Mouse (Mus musculus): ENCODE results near the gene Gzmg. TPM values are rescaled to one million over a fixed set of nuclear protein-coding genes. Genes with fewer than 3 reads are reported as not detected.
"Not testable (repeated sequence)": the region's sequence is repeated elsewhere in the genome, so short reads cannot be mapped to it uniquely, and the experiment has no call there.

Gzmg gene
- total and polyA plus RNA-seq, 3 experiments: not detected

- Histone ChIP-seq H3K27ac (ENCODE audit: control insufficient read depth, low read depth, low read length) (no peak overlapping the region), H3K79me2 (ENCODE audit: control insufficient read depth, insufficient read depth, low read length, poor library complexity) (no peaks in the 10 kb centered on the region), H3K4me3 (ENCODE audit: control insufficient read depth in 1 of 2, insufficient read depth in 1 of 2, low read depth in 2 of 2, low read length in 2 of 2) (no peak overlapping the region), H3K9me3 (replicated peaks; ENCODE audit: insufficient read depth, low read length) (no peaks in the 10 kb centered on the region), H3K27me3 (ENCODE audit: control insufficient read depth in 1 of 2, insufficient read depth in 2 of 2, low read length in 2 of 2) (peaks cover 0 to 3% of the 10 kb centered on the region in 2 experiments; a peak in 2 of 4 replicates), H3K4me1 (ENCODE audit: control insufficient read depth in 1 of 2, insufficient read depth in 2 of 2, low read length in 2 of 2) (no peaks in the 10 kb centered on the region), H3K9ac (ENCODE audit: control insufficient read depth, low read depth, low read length, poor library complexity, severe bottlenecking) (no peak overlapping the region), H3K36me3 (ENCODE audit: control insufficient read depth in 1 of 2, insufficient read depth in 2 of 2, low read length in 2 of 2) (no peaks in the 10 kb centered on the region)
- TF ChIP-seq TBP (IDR thresholded peaks at IDR 0.05; ENCODE audit: low read depth, low read length): no peak
- no peak for TF ChIP-seq EP300 (IDR thresholded peaks at IDR 0.05; ENCODE audit: low read depth in 1 of 2, low read length in 2 of 2)
- TF ChIP-seq MYC (IDR thresholded peaks at IDR 0.05; ENCODE audit: low read depth, low read length): no peak
- peak; percentile 25 for TF ChIP-seq SMC3 (IDR thresholded peaks at IDR 0.05; ENCODE audit: low read depth, low read length)
- no peak for TF ChIP-seq KAT2A (conservative IDR thresholded peaks at IDR 0.05; ENCODE audit: low read depth, low read length)
- TF ChIP-seq CTCF (IDR thresholded peaks at IDR 0.05 in 2 of 3, conservative IDR thresholded peaks at IDR 0.05 in 1 of 3; ENCODE audit: control insufficient read depth in 1 of 3, insufficient read depth in 1 of 3, low read depth in 2 of 3, low read length in 3 of 3, poor library complexity in 1 of 3, severe bottlenecking in 1 of 3): peak; percentile 55 to 65 (median 57)
- TF ChIP-seq JUND (IDR thresholded peaks at IDR 0.05; ENCODE audit: low read depth, low read length): no peak
- DNase-seq (ENCODE audit: low read depth, low spot score): peak; percentile 29
Observed at GRCm38 (mm10) chr14:56155340-56155739, 4.0 kb downstream of the Gzmg start.

DNA sequence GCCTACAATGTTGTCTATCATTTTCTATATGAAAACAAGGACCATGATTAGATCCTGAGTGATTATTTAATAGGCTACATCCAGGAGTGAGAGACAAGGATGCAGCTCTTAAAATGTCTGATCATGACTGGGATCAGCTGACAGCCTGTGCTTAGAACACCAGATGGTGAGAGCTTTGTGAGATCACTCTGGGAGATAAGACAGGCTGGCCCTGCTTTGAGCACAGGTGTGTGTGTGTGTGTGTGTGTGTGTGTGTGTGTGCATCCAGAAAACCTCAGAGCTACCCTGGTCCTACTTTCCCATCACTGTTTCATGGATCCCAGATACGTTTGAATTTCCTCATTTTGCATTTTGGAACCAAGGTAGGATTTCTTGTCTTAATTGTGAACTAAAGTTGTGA is 25.7 kb downstream of the Gzmg start:
- DNase-seq (ENCODE audit: low read depth, low spot score); H3K27ac ChIP-seq (ENCODE audit: control insufficient read depth, low read depth, low read length); H3K79me2 ChIP-seq (ENCODE audit: control insufficient read depth, insufficient read depth, low read length, poor library complexity); H3K9ac ChIP-seq (ENCODE audit: control insufficient read depth, low read depth, low read length, poor library complexity, severe bottlenecking); H3K36me3 ChIP-seq (ENCODE audit: control insufficient read depth in 1 of 2, insufficient read depth in 2 of 2, low read length in 2 of 2); H3K27me3 ChIP-seq (ENCODE audit: control insufficient read depth in 1 of 2, insufficient read depth in 2 of 2, low read length in 2 of 2); H3K4me1 ChIP-seq (ENCODE audit: control insufficient read depth in 1 of 2, insufficient read depth in 2 of 2, low read length in 2 of 2); H3K9me3 ChIP-seq (replicated peaks; ENCODE audit: insufficient read depth, low read length); H3K4me3 ChIP-seq (ENCODE audit: control insufficient read depth in 1 of 2, insufficient read depth in 1 of 2, low read depth in 2 of 2, low read length in 2 of 2): not testable (repeated sequence)

DNA sequence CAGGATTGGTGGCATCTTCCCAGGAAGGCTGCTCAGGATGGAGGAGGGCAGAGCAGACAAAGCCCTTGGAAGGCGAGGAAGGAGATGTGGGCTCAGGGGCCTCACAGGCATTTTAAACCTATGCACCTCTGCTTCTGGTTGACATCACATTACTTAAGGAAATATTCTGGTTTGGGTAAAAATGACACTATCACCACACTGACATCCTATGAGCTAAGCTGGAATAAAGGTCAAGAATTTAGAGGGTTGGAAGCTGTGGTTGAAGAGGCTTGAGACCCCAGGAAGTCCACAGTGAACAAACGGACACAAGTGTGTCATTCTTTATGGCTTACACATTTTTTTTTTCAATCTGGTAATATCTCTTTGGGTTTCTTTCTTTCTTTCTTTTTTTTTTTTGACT is 26.9 kb downstream of the Gzmg start, which contains the start of gene Gzmd:
TSS of gene Gzmd (minus strand) at position 101 of the 400 bp plus-strand sequence.
- not testable (repeated sequence) for H3K36me3 ChIP-seq (ENCODE audit: control insufficient read depth in 1 of 2, insufficient read depth in 2 of 2, low read length in 2 of 2); H3K79me2 ChIP-seq (ENCODE audit: control insufficient read depth, insufficient read depth, low read length, poor library complexity); H3K4me3 ChIP-seq (ENCODE audit: control insufficient read depth in 1 of 2, insufficient read depth in 1 of 2, low read depth in 2 of 2, low read length in 2 of 2); H3K4me1 ChIP-seq (ENCODE audit: control insufficient read depth in 1 of 2, insufficient read depth in 2 of 2, low read length in 2 of 2); H3K27me3 ChIP-seq (ENCODE audit: control insufficient read depth in 1 of 2, insufficient read depth in 2 of 2, low read length in 2 of 2); DNase-seq (ENCODE audit: low read depth, low spot score); H3K9me3 ChIP-seq (replicated peaks; ENCODE audit: insufficient read depth, low read length); H3K9ac ChIP-seq (ENCODE audit: control insufficient read depth, low read depth, low read length, poor library complexity, severe bottlenecking); H3K27ac ChIP-seq (ENCODE audit: control insufficient read depth, low read depth, low read length)

DNA sequence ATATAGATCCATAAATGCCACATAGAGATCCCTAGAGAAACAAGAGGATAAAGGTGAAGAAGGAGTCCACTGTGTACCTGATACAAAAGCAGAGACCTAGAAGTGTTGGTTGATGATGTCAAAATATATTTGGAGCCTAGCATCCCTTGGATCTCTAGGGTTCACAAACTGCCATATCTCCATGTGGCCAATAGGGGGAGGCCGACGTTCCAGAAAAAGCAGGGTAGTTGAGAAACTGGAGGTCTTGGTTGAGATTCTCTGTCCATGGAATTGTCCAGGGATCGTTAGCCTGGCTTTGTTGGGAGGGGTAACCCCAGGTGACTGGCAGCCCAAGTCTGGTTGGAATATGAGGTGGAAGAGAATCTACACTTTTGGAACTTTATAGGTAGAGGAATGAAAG is 31.0 kb downstream of the Gzmg start:
- peak; percentile 14 for DNase-seq (ENCODE audit: low read depth, low spot score)
- Histone ChIP-seq H3K4me1 (ENCODE audit: control insufficient read depth in 1 of 2, insufficient read depth in 2 of 2, low read length in 2 of 2) (no peaks in the 10 kb centered on the region), H3K27ac (ENCODE audit: control insufficient read depth, low read depth, low read length) (no peak overlapping the region), H3K4me3 (ENCODE audit: control insufficient read depth in 1 of 2, insufficient read depth in 1 of 2, low read depth in 2 of 2, low read length in 2 of 2) (no peak overlapping the region), H3K9ac (ENCODE audit: control insufficient read depth, low read depth, low read length, poor library complexity, severe bottlenecking) (no peak overlapping the region), H3K9me3 (replicated peaks; ENCODE audit: insufficient read depth, low read length) (no peaks in the 10 kb centered on the region), H3K36me3 (ENCODE audit: control insufficient read depth in 1 of 2, insufficient read depth in 2 of 2, low read length in 2 of 2) (no peaks in the 10 kb centered on the region), H3K79me2 (ENCODE audit: control insufficient read depth, insufficient read depth, low read length, poor library complexity) (no peaks in the 10 kb centered on the region), H3K27me3 (ENCODE audit: control insufficient read depth in 1 of 2, insufficient read depth in 2 of 2, low read length in 2 of 2) (no peaks in the 10 kb centered on the region; a peak in 2 of 4 replicates)
- TF ChIP-seq SMC3 (IDR thresholded peaks at IDR 0.05; ENCODE audit: low read depth, low read length) (peak; percentile 9; the same call in 1 of the 2 replicates), POLR2AphosphoS5 (IDR thresholded peaks at IDR 0.05; ENCODE audit: borderline replicate concordance, low read depth, low read length) (no peak), GATA1 (IDR thresholded peaks at IDR 0.05; ENCODE audit: low read depth, low read length) (no peak), CTCF (IDR thresholded peaks at IDR 0.05 in 2 of 3, conservative IDR thresholded peaks at IDR 0.05 in 1 of 3; ENCODE audit: control insufficient read depth in 1 of 3, insufficient read depth in 1 of 3, low read depth in 2 of 3, low read length in 3 of 3, poor library complexity in 1 of 3, severe bottlenecking in 1 of 3) (peak; percentile 32 to 69 (median 47)), NELFE (IDR thresholded peaks at IDR 0.05; ENCODE audit: low read depth, low read length) (no peak)

Data from MEL (cell line).